In the genomic region with DNA sequence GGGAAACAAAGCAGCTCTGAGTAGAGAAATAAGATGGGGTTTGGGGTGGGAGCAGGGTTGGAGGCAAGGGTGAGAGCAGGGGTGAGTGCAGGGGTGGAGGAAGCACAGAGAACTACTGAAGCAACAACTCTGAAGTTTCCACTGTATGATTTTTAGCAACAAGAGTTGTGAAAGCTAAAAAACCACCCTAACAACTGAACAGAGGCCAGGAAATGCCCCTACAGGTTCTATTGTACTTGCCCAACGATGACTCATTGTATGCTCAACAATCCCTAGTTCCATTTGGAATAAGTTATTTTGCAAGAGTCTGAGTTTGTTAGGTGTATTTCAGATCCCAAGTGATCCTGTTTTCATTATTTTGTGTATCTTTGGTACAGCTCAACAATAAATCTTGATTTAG, we compare ENCODE assay signal across 21 mouse cellular contexts.
DNase-seq lines count a peak whose midpoint lies in the region; ATAC-seq lines count a peak whose summit lies in the region.
"Had no signal": no experiment of that assay in that cellular context is flagged by ENCODE, and none has a peak within 500 bp of the region (broad histone marks: within the 10 kb centered on the region; RNA-seq: fewer than 3 reads in every experiment).

No protein-coding gene starts in this region.

- 82% methylated on average over 1 of the region's 1 CpGs for WGBS in embryonic facial prominence, embryonic 13.5 days
- WGBS in embryonic facial prominence, embryonic 10.5 days: 92% methylated on average over 1 of the region's 1 CpGs
- WGBS in midbrain, embryonic 13.5 days: 89% methylated on average over 1 of the region's 1 CpGs

- no peaks in the 10 kb centered on the region for H3K36me3 ChIP-seq in embryonic facial prominence, embryonic 13.5 days
- no peaks in the 10 kb centered on the region for H3K36me3 ChIP-seq in embryonic facial prominence, embryonic 10.5 days (replicated peaks)
- no peaks in the 10 kb centered on the region for H3K36me3 ChIP-seq in midbrain, embryonic 13.5 days
- H3K36me3 ChIP-seq: heart, embryonic 10.5 days; liver, embryonic 12.5 days; lung, embryonic 15.5 days; midbrain, embryonic 10.5 days; neural tube, embryonic 12.5 days had no signal

- no peaks in the 10 kb centered on the region for H3K9me3 ChIP-seq in embryonic facial prominence, embryonic 13.5 days
- no peaks in the 10 kb centered on the region for H3K9me3 ChIP-seq in embryonic facial prominence, embryonic 10.5 days
- H3K9me3 ChIP-seq in midbrain, embryonic 13.5 days: no peaks in the 10 kb centered on the region
- H3K9me3 ChIP-seq: heart, embryonic 10.5 days; liver, embryonic 12.5 days; lung, embryonic 15.5 days; midbrain, embryonic 10.5 days; neural tube, embryonic 12.5 days had no signal

- peak overlapping the region; percentile 33; the same call in 1 of the 2 replicates for H3K27ac ChIP-seq in embryonic facial prominence, embryonic 13.5 days
- no peak overlapping the region for H3K27ac ChIP-seq in embryonic facial prominence, embryonic 10.5 days (replicated peaks)
- H3K27ac ChIP-seq in midbrain, embryonic 13.5 days: no peak overlapping the region
- H3K27ac ChIP-seq: heart, embryonic 10.5 days; liver, embryonic 12.5 days; lung, embryonic 15.5 days; midbrain, embryonic 10.5 days; neural tube, embryonic 12.5 days had no signal

- peaks cover 14% of the 10 kb centered on the region for H3K4me1 ChIP-seq in embryonic facial prominence, embryonic 13.5 days
- H3K4me1 ChIP-seq in embryonic facial prominence, embryonic 10.5 days: no peaks in the 10 kb centered on the region
- no peaks in the 10 kb centered on the region for H3K4me1 ChIP-seq in midbrain, embryonic 13.5 days (replicated peaks)
- H3K4me1 ChIP-seq: liver, embryonic 12.5 days; lung, embryonic 15.5 days; neural tube, embryonic 12.5 days had no signal

- H3K9ac ChIP-seq in embryonic facial prominence, embryonic 13.5 days: no peak overlapping the region
- no peak overlapping the region for H3K9ac ChIP-seq in midbrain, embryonic 13.5 days (replicated peaks)
- H3K9ac ChIP-seq: forebrain, postnatal 0 days; liver, embryonic 12.5 days; lung, embryonic 15.5 days; neural tube, embryonic 12.5 days had no signal

- no peak overlapping the region for H3K4me2 ChIP-seq in embryonic facial prominence, embryonic 13.5 days
- no peak overlapping the region for H3K4me2 ChIP-seq in midbrain, embryonic 13.5 days (replicated peaks)
- H3K4me2 ChIP-seq: liver, embryonic 12.5 days; lung, embryonic 15.5 days; neural tube, embryonic 12.5 days had no signal

- no peaks in the 10 kb centered on the region for H3K27me3 ChIP-seq in embryonic facial prominence, embryonic 13.5 days
- no peaks in the 10 kb centered on the region for H3K27me3 ChIP-seq in embryonic facial prominence, embryonic 10.5 days (replicated peaks; ENCODE audit: low read depth, poor library complexity, severe bottlenecking)
- H3K27me3 ChIP-seq in midbrain, embryonic 13.5 days: no peaks in the 10 kb centered on the region
- H3K27me3 ChIP-seq: liver, embryonic 12.5 days; lung, embryonic 15.5 days; neural tube, embryonic 12.5 days had no signal

- ATAC-seq in embryonic facial prominence, embryonic 13.5 days (ENCODE audit: insufficient number of reproducible peaks, insufficient read depth, low FRiP score, low TSS enrichment, low read depth): no peak
- ATAC-seq in inflammation-experienced regulatory T-cells, adult 6 months: peak; percentile 56
- ATAC-seq in activated CD4-positive, CD25-positive, alpha-beta regulatory T cell, adult 4 months: no peak
- ATAC-seq in midbrain, embryonic 13.5 days: no peak
- ATAC-seq: forebrain, postnatal 0 days; liver, embryonic 12.5 days had no signal

- H3K4me3 ChIP-seq in embryonic facial prominence, embryonic 13.5 days: no peak overlapping the region
- no peak overlapping the region for H3K4me3 ChIP-seq in embryonic facial prominence, embryonic 10.5 days
- H3K4me3 ChIP-seq in midbrain, embryonic 13.5 days (replicated peaks): no peak overlapping the region
- H3K4me3 ChIP-seq: heart, embryonic 10.5 days; liver, embryonic 12.5 days; lung, embryonic 15.5 days; midbrain, embryonic 10.5 days; neural tube, embryonic 12.5 days had no signal

- DNase-seq in embryonic facial prominence, embryonic 10.5 days (ENCODE audit: low spot score): no peak
- peak; percentile 75 for DNase-seq in 416B (ENCODE audit: low read depth)
- peak; percentile 15 for DNase-seq in brain, adult 2 months (ENCODE audit: low read depth, low spot score)
- no peak for DNase-seq in thymus, postnatal 14 days
- DNase-seq: adrenal gland, postnatal 25 days; cerebellum, adult 2 months; cerebellum, postnatal 36 days; forebrain, postnatal 0 days; kidney, adult 2 months; kidney, postnatal 25 days; left cerebral cortex, postnatal 4 days; thymus, postnatal 25 days had no signal

Comparison
In these comparisons a context has a peak if more than half of its experiments do, and no peak if none do; other contexts are left out.
1. DNase-seq: peak in 416B (single experiment) and brain, adult 2 months (single experiment); none in embryonic facial prominence, embryonic 10.5 days (single experiment) and thymus, postnatal 14 days (single experiment).